Mouse (Mus musculus): ENCODE data around the gene Ice1. TPM values are rescaled to one million over a fixed set of nuclear protein-coding genes. Genes with fewer than 3 reads are reported as not detected.

Ice1 gene
- total and polyA plus RNA-seq, 3 experiments: 33.5 to 40.1 (median 37.6) TPM

DNA sequence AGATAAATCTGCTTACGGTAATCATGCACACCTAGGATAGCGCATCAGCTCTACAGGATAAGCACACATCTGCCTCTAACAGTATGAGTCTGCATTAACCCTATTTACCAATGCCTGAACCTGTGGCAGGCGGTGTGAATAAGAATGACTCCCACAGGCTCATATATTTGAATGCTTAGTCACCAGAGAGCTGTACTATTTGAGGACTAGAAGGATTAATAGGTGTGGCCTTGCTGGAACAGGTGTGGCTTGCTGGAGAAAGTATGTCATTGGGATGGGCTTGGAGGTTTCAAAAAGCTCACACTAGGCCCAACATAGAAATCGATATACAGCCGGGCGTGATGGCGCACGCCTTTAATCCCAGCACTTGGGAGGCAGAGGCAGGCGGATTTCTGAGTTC lies 15.9 kb downstream of the Ice1 start:
- DNase-seq (ENCODE audit: low read depth, low spot score): no peak
- Histone ChIP-seq H3K27me3 (ENCODE audit: control insufficient read depth in 1 of 2, insufficient read depth in 2 of 2, low read length in 2 of 2) (no peaks in the 10 kb centered on the region), H3K4me3 (ENCODE audit: control insufficient read depth in 1 of 2, insufficient read depth in 1 of 2, low read depth in 2 of 2, low read length in 2 of 2) (no peak overlapping the region), H3K79me2 (ENCODE audit: control insufficient read depth, insufficient read depth, low read length, poor library complexity) (peaks cover 28% of the 10 kb centered on the region), H3K4me1 (ENCODE audit: control insufficient read depth in 1 of 2, insufficient read depth in 2 of 2, low read length in 2 of 2) (no peaks in the 10 kb centered on the region; a peak in 1 of 4 replicates), H3K27ac (ENCODE audit: control insufficient read depth, low read depth, low read length) (no peak overlapping the region), H3K36me3 (ENCODE audit: control insufficient read depth in 1 of 2, insufficient read depth in 2 of 2, low read length in 2 of 2) (peaks cover 2 to 10% of the 10 kb centered on the region in 2 experiments), H3K9ac (ENCODE audit: control insufficient read depth, low read depth, low read length, poor library complexity, severe bottlenecking) (no peak overlapping the region), H3K9me3 (replicated peaks; ENCODE audit: insufficient read depth, low read length) (no peaks in the 10 kb centered on the region)
- TF ChIP-seq KAT2A (conservative IDR thresholded peaks at IDR 0.05; ENCODE audit: low read depth, low read length) (no peak), RCOR1 (IDR thresholded peaks at IDR 0.05; ENCODE audit: low read depth, low read length) (no peak), USF2 (IDR thresholded peaks at IDR 0.05; ENCODE audit: borderline replicate concordance in 1 of 2, insufficient read depth in 1 of 2, low read depth in 1 of 2, low read length in 2 of 2) (no peak), POLR2AphosphoS5 (IDR thresholded peaks at IDR 0.05; ENCODE audit: borderline replicate concordance, low read depth, low read length) (no peak), HCFC1 (IDR thresholded peaks at IDR 0.05; ENCODE audit: low read depth, low read length) (no peak), E2F4 (IDR thresholded peaks at IDR 0.05; ENCODE audit: borderline replicate concordance, low read depth, low read length) (no peak), SMC3 (IDR thresholded peaks at IDR 0.05; ENCODE audit: low read depth, low read length) (no peak), TCF12 (IDR thresholded peaks at IDR 0.05; ENCODE audit: low read depth, low read length) (no peak), JUND (IDR thresholded peaks at IDR 0.05; ENCODE audit: low read depth, low read length) (no peak)

GRCm38 (mm10) chr13:70612837-70613236 lies 24.6 kb downstream of the Ice1 start:
- Histone ChIP-seq H3K4me1 (ENCODE audit: control insufficient read depth in 1 of 2, insufficient read depth in 2 of 2, low read length in 2 of 2) (no peaks in the 10 kb centered on the region), H3K9me3 (replicated peaks; ENCODE audit: insufficient read depth, low read length) (no peaks in the 10 kb centered on the region), H3K27me3 (ENCODE audit: control insufficient read depth in 1 of 2, insufficient read depth in 2 of 2, low read length in 2 of 2) (no peaks in the 10 kb centered on the region), H3K79me2 (ENCODE audit: control insufficient read depth, insufficient read depth, low read length, poor library complexity) (no peaks in the 10 kb centered on the region), H3K9ac (ENCODE audit: control insufficient read depth, low read depth, low read length, poor library complexity, severe bottlenecking) (no peak overlapping the region), H3K36me3 (ENCODE audit: control insufficient read depth in 1 of 2, insufficient read depth in 2 of 2, low read length in 2 of 2) (peaks cover 0 to 9% of the 10 kb centered on the region in 2 experiments; a peak in 2 of 4 replicates), H3K27ac (ENCODE audit: control insufficient read depth, low read depth, low read length) (no peak overlapping the region), H3K4me3 (ENCODE audit: control insufficient read depth in 1 of 2, insufficient read depth in 1 of 2, low read depth in 2 of 2, low read length in 2 of 2) (no peak overlapping the region)
- no peak for DNase-seq (ENCODE audit: low read depth, low spot score)
- TF ChIP-seq POLR2AphosphoS2 (IDR thresholded peaks at IDR 0.05; ENCODE audit: low read length): no peak
- no peak for TF ChIP-seq E2F4 (IDR thresholded peaks at IDR 0.05; ENCODE audit: borderline replicate concordance, low read depth, low read length)
- no peak for TF ChIP-seq RCOR1 (IDR thresholded peaks at IDR 0.05; ENCODE audit: low read depth, low read length)
- no peak for TF ChIP-seq TBP (IDR thresholded peaks at IDR 0.05; ENCODE audit: low read depth, low read length)
- no peak for TF ChIP-seq NELFE (IDR thresholded peaks at IDR 0.05; ENCODE audit: low read depth, low read length)
- TF ChIP-seq SMC3 (IDR thresholded peaks at IDR 0.05; ENCODE audit: low read depth, low read length): no peak
- no peak for TF ChIP-seq ZKSCAN1 (IDR thresholded peaks at IDR 0.05; ENCODE audit: low read depth, low read length)
- no peak for TF ChIP-seq EP300 (IDR thresholded peaks at IDR 0.05; ENCODE audit: low read depth in 1 of 2, low read length in 2 of 2)
- TF ChIP-seq MAZ (IDR thresholded peaks at IDR 0.05; ENCODE audit: low read depth, low read length): no peak
- TF ChIP-seq TCF12 (IDR thresholded peaks at IDR 0.05; ENCODE audit: low read depth, low read length): no peak
- TF ChIP-seq MYB (IDR thresholded peaks at IDR 0.05; ENCODE audit: low read depth, low read length): no peak

Data from MEL (cell line).